Mouse (Mus musculus) limb, embryonic 11.5 days (tissue): Measurements from ENCODE around the gene Pim1. TPM values are rescaled to one million over a fixed set of nuclear protein-coding genes. Genes with fewer than 3 reads are reported as not detected.

ENCODE experiments used
- ATAC-seq: fragments of 200-750 bp; cut with Nextera tagmentation; 2 replicates; pipeline ENCODE4 v1.8.0; 2017; ENCODE audit warnings: low read depth; ENCODE audit not compliant: insufficient number of reproducible peaks, low FRiP score, low TSS enrichment
- DNase-seq: peaks from one replicate; pipeline ENCODE4 v3.0.0-alpha.2; 2015; ENCODE audit warnings: low spot score
- H3K27ac ChIP-seq: fragments of 300-500 bp; sonication (generic); replicated peaks from 2 replicates; pipeline ENCODE4 v1.5.1; 2014; ENCODE audit warnings: low read depth, mild to moderate bottlenecking, low read length
- H3K27me3 ChIP-seq: fragments of 300-500 bp; sonication (generic); 2 replicates; pipeline ENCODE4 v1.6.1; 2014; ENCODE audit warnings: mild to moderate bottlenecking, low read length, mixed read lengths; ENCODE audit not compliant: control insufficient read depth, insufficient read depth
- H3K36me3 ChIP-seq: fragments of 300-500 bp; sonication (generic); 2 replicates; pipeline ENCODE4 v1.6.1; 2014; ENCODE audit warnings: mild to moderate bottlenecking, low read length, moderate library complexity, mixed read lengths; ENCODE audit not compliant: control insufficient read depth, insufficient read depth
- H3K4me1 ChIP-seq: fragments of 300-500 bp; sonication (generic); 2 replicates; pipeline ENCODE4 v1.6.1; 2014; ENCODE audit warnings: low read length, mixed read lengths; ENCODE audit not compliant: control insufficient read depth, insufficient read depth
- H3K4me2 ChIP-seq: fragments of 300-500 bp; sonication (generic); 2 replicates; pipeline ENCODE4 v1.6.1; 2014; ENCODE audit warnings: low read depth, mild to moderate bottlenecking, moderate library complexity; ENCODE audit not compliant: severe bottlenecking
- H3K4me3 ChIP-seq: fragments of 300-500 bp; sonication (generic); 2 replicates; pipeline ENCODE4 v1.5.1; 2014; ENCODE audit warnings: low read depth, low read length
- H3K9ac ChIP-seq: fragments of 300-500 bp; sonication (generic); 2 replicates; pipeline ENCODE4 v1.6.1; 2014; ENCODE audit warnings: mild to moderate bottlenecking, low read length
- H3K9me3 ChIP-seq: fragments of 300-500 bp; sonication (generic); 2 replicates; pipeline ENCODE4 v1.6.1; 2016; ENCODE audit warnings: low read length; ENCODE audit not compliant: control insufficient read depth
- WGBS: fragments of 180-500 bp; shearing (Covaris S2); extraction: QIAGEN DNeasy Blood & Tissue Kit; methylation state at CpG from one replicate; pipeline ENCODE4 v1.1.7; 2014; 5-methylcytosine and 5-hydroxymethylcytosine counted together
- polyA plus RNA-seq: library from polyadenylated mRNA; unstranded; fragments of >200 nt; fragmentation: Nextera tagmentation; extraction: Ambion mirVana; gene quantifications from 2 replicates; pipeline ENCODE4 v1.2.1, GENCODE M21; 2014

Pim1 gene
- polyA plus RNA-seq, 1 experiment from 2014 or later, result 19.1 TPM

- ATAC-seq, result no peak
Measured at GRCm38 (mm10) chr17:29531757-29532384, 41.3 kb downstream of the Pim1 start.

GRCm38 (mm10) chr17:29533866-29534265 is 43.3 kb downstream of the Pim1 start:
- DNase-seq, result no peak
- no peak overlapping the region for H3K9ac ChIP-seq
- H3K27me3 ChIP-seq, result no peaks in the 10 kb centered on the region
- 0 out of 2 replicates have a peak, but pooled peaks cover under 1% of the 10 kb centered on the region for H3K9me3 ChIP-seq
- no peak overlapping the region for H3K4me3 ChIP-seq
- H3K27ac ChIP-seq, result no peak overlapping the region
- ATAC-seq, result no peak
- no peaks in the 10 kb centered on the region for H3K4me1 ChIP-seq
- no peaks in the 10 kb centered on the region for H3K36me3 ChIP-seq
- WGBS, result 89% methylated on average over 11 of the region's 11 CpGs
- no peak overlapping the region for H3K4me2 ChIP-seq

More at GRCm38 (mm10) chr17:29531757-29532384, 41.3 kb downstream of the Pim1 start:
- Histone ChIP-seq H3K4me3 (no peak overlapping the region), H3K4me1 (no peaks in the 10 kb centered on the region), H3K9me3 (peaks cover 2% of the 10 kb centered on the region; the same call in 1 of the 2 replicates), H3K4me2 (no peak overlapping the region), H3K27me3 (no peaks in the 10 kb centered on the region), H3K9ac (no peak overlapping the region), H3K27ac (no peak overlapping the region), H3K36me3 (no peaks in the 10 kb centered on the region)
- DNase-seq, result no peak
- WGBS, result 89% methylated on average over 10 of the region's 10 CpGs

- H3K36me3 ChIP-seq, result no peaks in the 10 kb centered on the region
- no peak overlapping the region for H3K4me3 ChIP-seq
- no peak overlapping the region for H3K27ac ChIP-seq
- H3K9me3 ChIP-seq, result no peaks in the 10 kb centered on the region
- no peak for DNase-seq
- no peaks in the 10 kb centered on the region for H3K27me3 ChIP-seq
- 92% methylated on average over 8 of the region's 8 CpGs for WGBS
- ATAC-seq, result no peak
- H3K4me1 ChIP-seq, result no peaks in the 10 kb centered on the region
- H3K9ac ChIP-seq, result no peak overlapping the region
- H3K4me2 ChIP-seq, result no peak overlapping the region
Measured at GRCm38 (mm10) chr17:29540426-29540825, 49.9 kb downstream of the Pim1 start.

- Histone ChIP-seq H3K27me3 (no peaks in the 10 kb centered on the region), H3K4me1 (no peaks in the 10 kb centered on the region), H3K4me2 (no peak overlapping the region), H3K9ac (no peak overlapping the region), H3K9me3 (no peaks in the 10 kb centered on the region), H3K36me3 (no peaks in the 10 kb centered on the region), H3K4me3 (no peak overlapping the region), H3K27ac (no peak overlapping the region)
- no peak for ATAC-seq
- DNase-seq, result no peak
- 86% methylated on average over 14 of the region's 14 CpGs for WGBS
Measured at GRCm38 (mm10) chr17:29541419-29541818, 50.9 kb downstream of the Pim1 start.

- Histone ChIP-seq H3K36me3 (no peaks in the 10 kb centered on the region), H3K4me3 (no peak overlapping the region), H3K4me2 (no peak overlapping the region), H3K27ac (no peak overlapping the region), H3K9ac (no peak overlapping the region), H3K9me3 (no peaks in the 10 kb centered on the region), H3K4me1 (no peaks in the 10 kb centered on the region), H3K27me3 (no peaks in the 10 kb centered on the region)
- DNase-seq (no peak), ATAC-seq (no peak)
- 87% methylated on average over 19 of the region's 19 CpGs for whole genome bisulfite sequencing
Measured at GRCm38 (mm10) chr17:29542831-29543690, 52.5 kb downstream of the Pim1 start.

- DNase-seq, result no peak
- Histone ChIP-seq H3K4me2 (no peak overlapping the region), H3K27me3 (no peaks in the 10 kb centered on the region), H3K9me3 (no peaks in the 10 kb centered on the region), H3K36me3 (no peaks in the 10 kb centered on the region), H3K27ac (no peak overlapping the region), H3K4me1 (no peaks in the 10 kb centered on the region), H3K9ac (no peak overlapping the region), H3K4me3 (no peak overlapping the region)
- no peak for ATAC-seq
- 74% methylated on average over 2 of the region's 2 CpGs for WGBS
Measured at GRCm38 (mm10) chr17:29544064-29544463, 53.5 kb downstream of the Pim1 start.

GRCm38 (mm10) chr17:29545241-29545640 is 54.7 kb downstream of the Pim1 start:
- H3K27ac ChIP-seq, result no peak overlapping the region
- no peak overlapping the region for H3K4me3 ChIP-seq
- H3K9ac ChIP-seq, result no peak overlapping the region
- no peaks in the 10 kb centered on the region for H3K27me3 ChIP-seq
- H3K4me1 ChIP-seq, result peaks cover 2% of the 10 kb centered on the region; the same call in 1 of the 2 replicates
- H3K4me2 ChIP-seq, result no peak overlapping the region
- H3K9me3 ChIP-seq, result no peaks in the 10 kb centered on the region
- H3K36me3 ChIP-seq, result no peaks in the 10 kb centered on the region
- no peak for DNase-seq
- WGBS, result 92% methylated on average over 5 of the region's 5 CpGs
- ATAC-seq, result no peak
